Mouse (Mus musculus): ENCODE results near the gene Cabcoco1. TPM values are rescaled to one million over a fixed set of nuclear protein-coding genes. Genes with fewer than 3 reads are reported as not detected.

Gene Cabcoco1
- polyA plus RNA-seq, 1 experiment from 2014 or later, result 17.0 TPM

- 68% methylated on average over 8 of the region's 8 CpGs for WGBS (ENCODE audit: insufficient replicate concordance)
- no peak overlapping the region for H3K27ac ChIP-seq (ENCODE audit: low read depth, low read length)
- H3K4me1 ChIP-seq (ENCODE audit: control insufficient read depth, insufficient read depth, low read length), result no peaks in the 10 kb centered on the region
- H3K9ac ChIP-seq (ENCODE audit: low read depth, low read length), result no peak overlapping the region
- no peaks in the 10 kb centered on the region for H3K9me3 ChIP-seq (replicated peaks; ENCODE audit: control insufficient read depth, low read length)
- no peaks in the 10 kb centered on the region for H3K36me3 ChIP-seq (ENCODE audit: control insufficient read depth, insufficient read depth, low read length)
- no peak overlapping the region for H3K4me3 ChIP-seq (ENCODE audit: low read depth, low read length)
- no peak overlapping the region for H3K4me2 ChIP-seq
- ATAC-seq (replicated peaks; ENCODE audit: insufficient number of reproducible peaks, low FRiP score, low TSS enrichment), result no peak
- H3K27me3 ChIP-seq (ENCODE audit: control insufficient read depth, insufficient read depth, low read length), result no peaks in the 10 kb centered on the region
Observed at GRCm38 (mm10) chr10:68396786-68397185, 144.9 kb downstream of the Cabcoco1 start.

DNA sequence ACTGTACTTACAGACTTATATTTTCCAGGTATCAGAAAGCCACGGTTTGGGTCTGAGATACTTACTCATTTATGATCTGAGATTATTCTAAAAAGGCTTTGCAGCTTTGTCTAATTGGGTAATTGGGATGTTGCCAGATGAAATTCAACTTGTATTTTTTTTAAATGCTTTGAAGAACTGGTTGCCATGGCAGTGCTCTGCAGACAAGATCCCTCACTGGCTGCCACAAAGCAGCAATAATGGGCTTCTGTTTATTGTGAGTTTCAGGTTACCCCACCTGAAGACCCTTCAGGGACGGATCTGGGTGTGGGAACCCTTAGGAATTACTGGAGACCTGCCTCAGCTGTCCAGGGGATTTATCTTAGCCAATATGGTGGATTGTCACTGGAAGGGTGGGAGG lies 145.6 kb downstream of the Cabcoco1 start:
- no peaks in the 10 kb centered on the region for H3K36me3 ChIP-seq (ENCODE audit: control insufficient read depth, insufficient read depth, low read length)
- H3K27me3 ChIP-seq (ENCODE audit: control insufficient read depth, insufficient read depth, low read length), result no peaks in the 10 kb centered on the region
- H3K9ac ChIP-seq (ENCODE audit: low read depth, low read length), result no peak overlapping the region
- no peaks in the 10 kb centered on the region for H3K4me1 ChIP-seq (ENCODE audit: control insufficient read depth, insufficient read depth, low read length)
- no peak overlapping the region for H3K4me3 ChIP-seq (ENCODE audit: low read depth, low read length)
- no peak overlapping the region for H3K4me2 ChIP-seq
- 66% methylated on average over 2 of the region's 2 CpGs for WGBS (ENCODE audit: insufficient replicate concordance)
- no peak for ATAC-seq (replicated peaks; ENCODE audit: insufficient number of reproducible peaks, low FRiP score, low TSS enrichment)
- H3K27ac ChIP-seq (ENCODE audit: low read depth, low read length), result no peak overlapping the region
- H3K9me3 ChIP-seq (replicated peaks; ENCODE audit: control insufficient read depth, low read length), result no peaks in the 10 kb centered on the region

DNA sequence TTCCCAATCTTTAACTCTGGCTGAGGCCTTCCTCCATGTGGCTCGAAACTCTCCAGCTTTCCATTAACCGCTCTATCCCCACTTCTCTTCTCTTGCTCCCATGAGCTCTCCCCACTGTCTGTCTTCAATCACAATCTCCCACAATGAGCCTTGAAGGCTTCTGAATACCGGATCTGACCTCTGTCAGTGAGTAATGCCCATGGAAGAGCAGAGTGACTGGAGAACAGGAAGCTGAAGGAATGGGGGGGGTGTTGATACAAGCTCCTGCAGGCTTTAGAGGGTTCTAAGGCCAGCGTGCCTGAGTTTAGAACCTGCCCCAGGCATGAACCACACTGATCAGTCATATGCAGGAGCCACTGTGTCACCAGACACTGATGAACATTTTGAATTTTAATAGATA lies 150.1 kb downstream of the Cabcoco1 start:
- ATAC-seq (replicated peaks; ENCODE audit: insufficient number of reproducible peaks, low FRiP score, low TSS enrichment), result no peak
- Histone ChIP-seq H3K36me3 (ENCODE audit: control insufficient read depth, insufficient read depth, low read length) (no peaks in the 10 kb centered on the region), H3K9ac (ENCODE audit: low read depth, low read length) (no peak overlapping the region), H3K27me3 (ENCODE audit: control insufficient read depth, insufficient read depth, low read length) (no peaks in the 10 kb centered on the region), H3K4me2 (no peak overlapping the region), H3K27ac (ENCODE audit: low read depth, low read length) (no peak overlapping the region), H3K9me3 (replicated peaks; ENCODE audit: control insufficient read depth, low read length) (no peaks in the 10 kb centered on the region), H3K4me3 (ENCODE audit: low read depth, low read length) (no peak overlapping the region), H3K4me1 (ENCODE audit: control insufficient read depth, insufficient read depth, low read length) (no peaks in the 10 kb centered on the region)
- WGBS (ENCODE audit: insufficient replicate concordance), result 58% methylated on average over 4 of the region's 4 CpGs

DNA sequence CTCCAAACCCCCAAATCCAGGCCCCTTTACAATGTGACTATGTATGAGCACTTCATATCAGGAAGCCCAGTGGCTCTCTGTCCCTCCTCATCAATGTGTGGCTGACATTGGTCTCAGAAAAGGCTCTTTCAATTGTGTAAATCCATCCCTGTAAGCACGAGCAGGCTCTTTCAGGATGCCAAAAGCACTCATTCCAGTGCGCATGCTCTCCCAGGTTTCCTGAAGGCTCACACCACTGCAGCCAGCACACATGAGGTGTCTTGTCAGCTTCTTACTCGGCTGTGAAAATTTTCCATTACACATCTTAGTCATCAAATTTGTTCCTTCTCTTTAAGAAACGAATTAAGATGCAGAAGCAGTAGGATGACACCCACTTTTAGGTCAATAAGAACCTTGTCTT lies 152.9 kb downstream of the Cabcoco1 start:
- Histone ChIP-seq H3K4me1 (ENCODE audit: control insufficient read depth, insufficient read depth, low read length) (no peaks in the 10 kb centered on the region), H3K27ac (ENCODE audit: low read depth, low read length) (no peak overlapping the region), H3K27me3 (ENCODE audit: control insufficient read depth, insufficient read depth, low read length) (no peaks in the 10 kb centered on the region), H3K36me3 (ENCODE audit: control insufficient read depth, insufficient read depth, low read length) (no peaks in the 10 kb centered on the region), H3K9ac (ENCODE audit: low read depth, low read length) (no peak overlapping the region), H3K4me2 (no peak overlapping the region), H3K4me3 (ENCODE audit: low read depth, low read length) (no peak overlapping the region), H3K9me3 (replicated peaks; ENCODE audit: control insufficient read depth, low read length) (no peaks in the 10 kb centered on the region; the same call in 1 of the 2 replicates)
- WGBS (ENCODE audit: insufficient replicate concordance), result 73% methylated on average over 4 of the region's 4 CpGs
- ATAC-seq (replicated peaks; ENCODE audit: insufficient number of reproducible peaks, low FRiP score, low TSS enrichment), result no peak

DNA sequence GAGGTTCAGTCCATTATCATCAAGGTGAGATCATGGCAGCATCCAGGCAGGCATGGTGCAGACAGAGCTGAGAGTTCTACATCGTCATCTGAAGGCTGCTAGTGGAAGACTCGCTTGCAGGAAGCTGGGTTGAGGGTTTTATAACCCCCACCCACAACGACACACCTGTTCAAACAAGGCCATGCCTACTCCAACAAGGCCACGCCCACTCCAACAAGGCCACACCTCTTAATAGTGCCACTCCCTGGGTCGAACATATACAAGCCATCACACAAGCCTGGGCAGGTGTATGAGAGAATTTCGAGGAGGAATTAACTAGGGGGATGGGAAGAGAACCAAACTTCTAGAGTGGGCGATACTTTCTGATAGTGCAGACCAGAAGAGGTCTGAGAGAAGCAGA lies 153.6 kb downstream of the Cabcoco1 start:
- Histone ChIP-seq H3K4me3 (ENCODE audit: low read depth, low read length) (no peak overlapping the region), H3K9me3 (replicated peaks; ENCODE audit: control insufficient read depth, low read length) (no peaks in the 10 kb centered on the region; the same call in 1 of the 2 replicates), H3K27me3 (ENCODE audit: control insufficient read depth, insufficient read depth, low read length) (no peaks in the 10 kb centered on the region), H3K4me2 (no peak overlapping the region), H3K27ac (ENCODE audit: low read depth, low read length) (no peak overlapping the region), H3K36me3 (ENCODE audit: control insufficient read depth, insufficient read depth, low read length) (no peaks in the 10 kb centered on the region), H3K4me1 (ENCODE audit: control insufficient read depth, insufficient read depth, low read length) (no peaks in the 10 kb centered on the region), H3K9ac (ENCODE audit: low read depth, low read length) (no peak overlapping the region)
- 79% methylated on average over 7 of the region's 7 CpGs for WGBS (ENCODE audit: insufficient replicate concordance)
- ATAC-seq (replicated peaks; ENCODE audit: insufficient number of reproducible peaks, low FRiP score, low TSS enrichment), result no peak

Other genes starting within 250 kb of the Cabcoco1 start
- 3.9 and 4.3 TPM in 2 replicates for gene Tmem26, start 181.8 kb upstream of the Cabcoco1 start, polyA plus RNA-seq (2014; fragmentation: Nextera tagmentation; extraction: Ambion mirVana)